8 mouse cellular contexts compared by ENCODE assay signal in the genomic region with DNA sequence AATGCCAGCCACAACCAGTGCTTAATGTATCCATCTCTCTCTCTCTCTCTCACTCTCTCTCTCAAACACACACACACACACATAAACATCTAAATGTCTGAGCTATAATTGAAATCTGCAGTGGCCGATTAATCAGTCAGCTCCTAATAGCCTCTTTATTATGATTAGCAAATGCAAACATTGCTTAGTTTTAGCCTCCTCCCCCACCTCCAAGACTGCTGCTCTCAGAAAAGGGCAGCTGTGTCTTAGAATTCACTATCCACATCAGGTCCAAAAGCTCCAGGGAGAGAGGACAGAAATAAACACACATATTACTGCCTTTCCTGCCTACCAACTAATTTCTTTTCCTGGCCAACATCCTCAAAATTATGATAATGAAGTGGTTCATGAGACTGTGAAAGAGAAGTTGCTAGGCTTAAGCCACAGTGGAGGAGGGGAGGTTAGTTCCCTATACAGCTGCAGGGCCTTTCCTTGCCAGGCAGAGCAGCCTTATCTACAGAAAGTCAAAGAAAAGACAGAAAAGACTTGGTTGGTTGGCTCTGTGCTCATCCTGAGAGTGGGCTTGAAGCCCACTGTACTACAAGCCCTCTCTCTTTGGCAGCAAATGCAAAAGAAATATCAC.
DNase-seq lines count a peak whose midpoint lies in the region; ATAC-seq and TF ChIP-seq lines count a peak whose summit lies in the region.

No protein-coding gene starts in this region.

- H3K9ac ChIP-seq in neural tube, embryonic 12.5 days = no peak overlapping the region
- H3K9ac ChIP-seq in limb, embryonic 14.5 days (ENCODE audit: low read depth, low read length, severe bottlenecking) = no peak overlapping the region

- WGBS in neural tube, embryonic 12.5 days = 58% methylated on average over 1 of the region's 1 CpGs
- WGBS in limb, embryonic 14.5 days = 40% methylated on average over 1 of the region's 1 CpGs

- TF ChIP-seq POLR2A in limb, embryonic 14.5 days (IDR thresholded peaks at IDR 0.05; ENCODE audit: borderline replicate concordance, extremely low read depth, insufficient read depth, insufficient read length) = no peak

- no peak overlapping the region for H3K4me3 ChIP-seq in neural tube, embryonic 12.5 days
- no peak overlapping the region for H3K4me3 ChIP-seq in limb, embryonic 14.5 days (replicated peaks; ENCODE audit: low read length)

- H3K9me3 ChIP-seq in neural tube, embryonic 12.5 days = no peaks in the 10 kb centered on the region
- no peaks in the 10 kb centered on the region for H3K9me3 ChIP-seq in limb, embryonic 14.5 days (ENCODE audit: control insufficient read depth, low read length)

- peak; percentile 78 for ATAC-seq in neural tube, embryonic 12.5 days (ENCODE audit: low FRiP score, low read depth)
- ATAC-seq in limb, embryonic 14.5 days (ENCODE audit: low FRiP score, low read depth) = no peak
- ATAC-seq in neutrophil, adult 5-6 weeks (ENCODE audit: extremely low read depth, insufficient number of reproducible peaks, low FRiP score, poor library complexity, severe bottlenecking) = 0 out of 2 replicates have a peak, but pooled peaks have one; percentile 33

- no peaks in the 10 kb centered on the region for H3K4me1 ChIP-seq in neural tube, embryonic 12.5 days
- peaks cover 5% of the 10 kb centered on the region for H3K4me1 ChIP-seq in limb, embryonic 14.5 days (ENCODE audit: control insufficient read depth, insufficient read depth, low read length)

- no peak overlapping the region for H3K27ac ChIP-seq in neural tube, embryonic 12.5 days
- 0 out of 2 replicates have a peak overlapping the region, but pooled peaks have one; percentile 19 for H3K27ac ChIP-seq in limb, embryonic 14.5 days (replicated peaks; ENCODE audit: low read depth, low read length)

- no peaks in the 10 kb centered on the region for H3K36me3 ChIP-seq in neural tube, embryonic 12.5 days
- no peaks in the 10 kb centered on the region for H3K36me3 ChIP-seq in limb, embryonic 14.5 days (ENCODE audit: control insufficient read depth, insufficient read depth, low read length)

- no peaks in the 10 kb centered on the region for H3K27me3 ChIP-seq in neural tube, embryonic 12.5 days (replicated peaks)
- no peaks in the 10 kb centered on the region for H3K27me3 ChIP-seq in limb, embryonic 14.5 days (ENCODE audit: control insufficient read depth, insufficient read depth, low read length)

- no peak overlapping the region for H3K4me2 ChIP-seq in neural tube, embryonic 12.5 days (replicated peaks)
- H3K4me2 ChIP-seq in limb, embryonic 14.5 days (replicated peaks; ENCODE audit: low read depth, low read length, severe bottlenecking) = no peak overlapping the region

- peak; percentile 13 for DNase-seq in embryo, embryonic 11 days
- DNase-seq in embryo, embryonic 10 days (ENCODE audit: low spot score) = no peak
- no peak for DNase-seq in neural tube, embryonic 10.5 days (ENCODE audit: extremely low spot score, low spot score)
- DNase-seq in limb, embryonic 14.5 days (ENCODE audit: low spot score) = peak; percentile 35
- DNase-seq in adrenal gland, postnatal 4 days (ENCODE audit: low spot score in 2 of 2) = no peak
- DNase-seq in urinary bladder, adult 18-20 months (ENCODE audit: low spot score in 2 of 2) = no peak

Comparison
In these comparisons a context has a peak if more than half of its experiments do, and no peak if none do; other contexts are left out.
1. DNase-seq: peak in embryo, embryonic 11 days (single experiment) and limb, embryonic 14.5 days (single experiment); none in embryo, embryonic 10 days (single experiment), neural tube, embryonic 10.5 days (single experiment), adrenal gland, postnatal 4 days (0 of 2) and urinary bladder, adult 18-20 months (0 of 2).